Mouse (Mus musculus): ENCODE measurements around the gene Hpf1. TPM values are rescaled to one million over a fixed set of nuclear protein-coding genes. Genes with fewer than 3 reads are reported as not detected.

Gene Hpf1
- total and polyA plus RNA-seq, 3 experiments, result 73.2 to 83.5 TPM; not detected in 1

GRCm38 (mm10) chr8:60865504-60866114 is 24.6 kb upstream of the Hpf1 start:
- no peak overlapping the region for H3K4me3 ChIP-seq (ENCODE audit: control insufficient read depth in 1 of 2, insufficient read depth in 1 of 2, low read depth in 2 of 2, low read length in 2 of 2)
- H3K27me3 ChIP-seq (ENCODE audit: control insufficient read depth in 1 of 2, insufficient read depth in 2 of 2, low read length in 2 of 2), result no peaks in the 10 kb centered on the region; a peak in 1 of 4 replicates
- H3K27ac ChIP-seq (ENCODE audit: control insufficient read depth, low read depth, low read length), result no peak overlapping the region
- TF ChIP-seq SMC3 (IDR thresholded peaks at IDR 0.05; ENCODE audit: low read depth, low read length), result peak; percentile 89
- TF ChIP-seq CTCF (IDR thresholded peaks at IDR 0.05 in 2 of 3, conservative IDR thresholded peaks at IDR 0.05 in 1 of 3; ENCODE audit: control insufficient read depth in 1 of 3, insufficient read depth in 1 of 3, low read depth in 2 of 3, low read length in 3 of 3, poor library complexity in 1 of 3, severe bottlenecking in 1 of 3), result peak; percentile 80 to 86 (median 83)
- TF ChIP-seq CHD2 (IDR thresholded peaks at IDR 0.05; ENCODE audit: low read length), result no peak
- peak; percentile 83 for TF ChIP-seq RAD21 (IDR thresholded peaks at IDR 0.05; ENCODE audit: low read depth, low read length)
- TF ChIP-seq ZC3H11A (IDR thresholded peaks at IDR 0.05; ENCODE audit: low read depth, low read length), result peak; percentile 81
- TF ChIP-seq MAZ (IDR thresholded peaks at IDR 0.05; ENCODE audit: low read depth, low read length), result no peak
- no peak for TF ChIP-seq USF2 (IDR thresholded peaks at IDR 0.05; ENCODE audit: borderline replicate concordance in 1 of 2, insufficient read depth in 1 of 2, low read depth in 1 of 2, low read length in 2 of 2)
- H3K9ac ChIP-seq (ENCODE audit: control insufficient read depth, low read depth, low read length, poor library complexity, severe bottlenecking), result no peak overlapping the region
- H3K4me1 ChIP-seq (ENCODE audit: control insufficient read depth in 1 of 2, insufficient read depth in 2 of 2, low read length in 2 of 2), result peaks cover 7 to 9% of the 10 kb centered on the region in 2 experiments; a peak in 3 of 4 replicates
- peak; percentile 83 for DNase-seq (ENCODE audit: low read depth, low spot score)
- H3K9me3 ChIP-seq (replicated peaks; ENCODE audit: insufficient read depth, low read length), result no peaks in the 10 kb centered on the region
- H3K36me3 ChIP-seq (ENCODE audit: control insufficient read depth in 1 of 2, insufficient read depth in 2 of 2, low read length in 2 of 2), result peaks cover 0 to 6% of the 10 kb centered on the region in 2 experiments; a peak in 2 of 4 replicates
- no peaks in the 10 kb centered on the region for H3K79me2 ChIP-seq (ENCODE audit: control insufficient read depth, insufficient read depth, low read length, poor library complexity)

DNA sequence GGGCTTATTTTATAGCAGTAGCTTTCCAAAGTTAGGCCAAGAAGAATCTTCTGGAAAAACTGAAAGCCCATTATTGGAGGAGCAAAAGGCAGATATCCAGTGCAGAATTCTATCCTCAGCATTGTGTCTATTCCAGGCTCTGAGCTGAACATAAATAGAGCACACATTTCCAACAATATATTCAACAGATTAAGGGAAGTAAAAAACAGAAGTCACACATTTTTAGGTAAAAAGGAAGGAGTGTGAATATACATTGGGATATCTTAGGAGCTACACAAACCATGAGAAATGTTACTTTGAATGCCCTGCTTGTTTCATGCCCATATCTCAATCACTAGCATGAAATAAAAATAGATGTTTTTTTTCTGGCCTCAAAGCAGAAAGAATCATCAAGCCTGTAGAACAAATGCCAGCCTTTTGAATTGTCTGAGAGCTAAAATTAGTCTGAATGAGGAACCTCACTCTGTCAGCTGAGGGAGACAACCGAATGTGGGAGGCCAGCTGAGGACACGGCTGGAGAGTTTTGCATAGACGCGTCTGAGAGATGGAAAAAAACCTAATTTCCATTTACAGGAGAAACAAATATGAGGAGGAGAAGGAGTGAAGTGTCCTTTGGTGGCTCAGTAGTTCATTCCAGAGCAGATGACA is 22.6 kb upstream of the Hpf1 start:
- Histone ChIP-seq H3K36me3 (ENCODE audit: control insufficient read depth in 1 of 2, insufficient read depth in 2 of 2, low read length in 2 of 2) (peaks cover 0 to 6% of the 10 kb centered on the region in 2 experiments; a peak in 2 of 4 replicates), H3K4me1 (ENCODE audit: control insufficient read depth in 1 of 2, insufficient read depth in 2 of 2, low read length in 2 of 2) (peaks cover 7 to 9% of the 10 kb centered on the region in 2 experiments; a peak in 3 of 4 replicates), H3K4me3 (ENCODE audit: control insufficient read depth in 1 of 2, insufficient read depth in 1 of 2, low read depth in 2 of 2, low read length in 2 of 2) (peak overlapping the region in 1 of 2 experiments; percentile 21; a peak in 1 of 4 replicates), H3K79me2 (ENCODE audit: control insufficient read depth, insufficient read depth, low read length, poor library complexity) (no peaks in the 10 kb centered on the region), H3K27me3 (ENCODE audit: control insufficient read depth in 1 of 2, insufficient read depth in 2 of 2, low read length in 2 of 2) (no peaks in the 10 kb centered on the region; a peak in 2 of 4 replicates), H3K9me3 (replicated peaks; ENCODE audit: insufficient read depth, low read length) (no peaks in the 10 kb centered on the region), H3K27ac (ENCODE audit: control insufficient read depth, low read depth, low read length) (no peak overlapping the region), H3K9ac (ENCODE audit: control insufficient read depth, low read depth, low read length, poor library complexity, severe bottlenecking) (no peak overlapping the region)
- peak; percentile 44 for DNase-seq (ENCODE audit: low read depth, low spot score)
- 0 out of 2 replicates have a peak, but pooled peaks have one; percentile 6 for TF ChIP-seq RCOR1 (IDR thresholded peaks at IDR 0.05; ENCODE audit: low read depth, low read length)
- TF ChIP-seq SMC3 (IDR thresholded peaks at IDR 0.05; ENCODE audit: low read depth, low read length), result peak; percentile 1; the same call in 1 of the 2 replicates
- TF ChIP-seq BHLHE40 (IDR thresholded peaks at IDR 0.05; ENCODE audit: borderline replicate concordance, low read depth, low read length), result no peak
- no peak for TF ChIP-seq POLR2AphosphoS2 (IDR thresholded peaks at IDR 0.05; ENCODE audit: low read length)
- TF ChIP-seq ETS1 (IDR thresholded peaks at IDR 0.05; ENCODE audit: low read depth, low read length), result peak; percentile 82
- TF ChIP-seq MYC (IDR thresholded peaks at IDR 0.05; ENCODE audit: low read depth, low read length), result no peak
- TF ChIP-seq NELFE (IDR thresholded peaks at IDR 0.05; ENCODE audit: low read depth, low read length), result no peak
